Mouse (Mus musculus): ENCODE data around the gene Tmem170.

Tmem170 gene

GRCm38 (mm10) chr8:111871278-111871677 lies 5.3 kb downstream of the Tmem170 start:
- no peak for DNase-seq

DNA sequence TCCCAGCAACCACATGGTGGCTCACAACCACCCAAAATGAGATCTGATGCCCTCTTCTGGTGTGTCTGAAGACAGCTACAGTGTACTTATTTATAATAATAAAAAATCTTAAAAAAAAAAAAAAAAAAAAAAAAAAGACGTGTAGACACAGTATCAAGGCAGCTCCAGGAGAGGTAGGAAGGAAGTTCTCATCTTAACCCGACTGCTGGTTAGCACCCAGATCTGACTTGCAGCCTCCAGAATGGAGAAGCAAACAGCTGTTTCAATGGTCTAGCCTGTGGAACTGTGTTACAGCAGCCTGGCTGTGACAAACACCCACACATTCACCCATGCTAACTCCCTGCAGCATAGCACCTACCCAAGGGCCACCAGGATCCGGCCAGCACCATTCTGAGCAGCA lies 6.2 kb downstream of the Tmem170 start:
- no peak for DNase-seq

DNA sequence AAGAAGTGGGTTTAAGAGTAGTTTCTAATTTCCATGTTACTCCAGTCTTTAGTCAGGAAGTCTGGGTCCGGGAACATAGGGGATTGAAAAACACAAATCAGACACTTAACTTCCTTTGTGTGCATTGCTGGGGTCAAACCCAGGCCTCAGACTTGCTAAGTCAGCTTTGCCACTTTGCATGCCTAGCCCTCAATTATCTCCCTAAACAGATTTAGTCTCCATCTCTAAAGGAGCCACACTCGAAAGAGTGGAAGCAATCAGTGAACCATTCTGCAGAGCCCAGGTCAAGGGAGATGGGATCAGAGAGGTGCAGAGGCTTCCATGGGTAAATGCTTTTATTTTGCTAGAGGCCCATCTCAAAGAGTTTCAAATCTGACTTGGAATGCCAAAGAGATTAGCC lies 7.9 kb downstream of the Tmem170 start:
- DNase-seq: no peak

DNA sequence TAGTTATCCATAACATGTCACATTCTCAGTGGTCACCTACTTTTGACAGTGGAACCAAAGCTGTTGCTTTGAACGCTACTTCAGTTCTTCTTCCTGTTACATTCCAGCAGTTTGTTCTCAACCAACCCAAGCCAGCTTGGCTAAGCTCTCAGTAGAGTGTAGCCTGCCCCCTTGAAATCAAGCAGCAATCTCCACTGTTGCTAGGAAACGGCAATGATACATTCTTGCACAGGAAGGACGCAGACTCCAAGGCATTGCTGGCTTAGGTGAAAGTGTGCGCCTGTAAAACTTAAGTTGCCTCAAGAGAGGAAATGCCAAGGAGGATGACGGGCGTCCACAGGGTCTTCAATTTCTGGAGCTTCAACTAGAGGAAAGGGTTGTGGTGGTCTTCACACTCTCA lies 10.7 kb downstream of the Tmem170 start:
- DNase-seq: no peak

DNA sequence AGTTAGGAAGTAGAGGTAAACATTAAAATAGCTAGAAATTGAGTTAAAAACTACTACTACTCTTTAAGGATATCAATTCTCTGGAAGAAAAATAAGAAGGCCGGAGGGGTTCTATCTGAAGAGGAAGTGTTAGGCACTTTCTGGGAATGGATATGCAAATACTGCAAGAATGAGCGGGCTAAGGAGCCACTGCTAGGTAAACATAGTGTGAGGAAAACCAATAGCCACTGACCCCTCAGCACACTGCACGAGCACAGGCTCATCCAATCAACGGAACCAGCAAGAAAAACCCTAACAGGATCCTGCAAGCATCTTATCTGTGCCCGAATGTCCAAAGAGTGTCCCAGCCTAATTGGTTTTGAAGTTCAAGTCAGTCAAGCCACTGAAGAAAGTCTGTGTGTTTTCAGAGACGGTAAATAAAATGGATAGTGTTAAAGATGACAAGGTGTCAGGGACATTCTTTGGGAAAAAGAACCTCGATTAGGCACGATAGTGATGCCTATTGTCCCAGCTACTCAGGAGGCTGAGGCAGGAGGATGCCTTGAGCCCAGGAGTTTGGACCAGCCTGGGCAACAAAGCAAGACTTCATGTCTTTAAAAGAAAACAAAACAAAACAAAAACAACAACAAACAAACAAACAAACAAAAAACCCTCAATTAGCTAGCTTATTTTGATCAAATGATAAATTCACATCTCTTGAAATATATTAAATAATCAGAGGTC lies 11.3 kb downstream of the Tmem170 start:
- no peak for DNase-seq

DNA sequence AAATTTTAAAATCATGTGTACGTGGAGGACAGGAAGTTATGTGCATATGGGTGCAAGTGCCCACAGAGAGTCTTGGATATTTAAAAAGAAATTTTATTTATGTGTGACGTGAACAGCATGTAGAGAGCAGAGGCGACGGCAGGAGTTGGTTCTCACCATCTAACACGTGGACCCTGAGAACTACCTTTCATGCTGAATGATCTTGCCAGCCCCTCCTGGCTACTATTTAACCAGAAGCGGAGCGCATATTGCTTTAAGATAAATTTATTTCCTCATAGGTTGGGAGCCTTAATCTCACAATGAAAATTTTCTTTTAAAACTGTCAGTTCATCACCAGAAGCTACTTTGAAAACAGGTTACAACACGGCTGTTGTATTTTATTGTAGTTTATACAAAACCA lies 11.9 kb downstream of the Tmem170 start:
- DNase-seq: no peak

- no peak for DNase-seq
These were observed 13.3 kb downstream of the Tmem170 start for GRCm38 (mm10) chr8:111863280-111863679.

GRCm38 (mm10) chr8:111855977-111856376 lies 20.6 kb downstream of the Tmem170 start:
- peak; percentile 20 for DNase-seq

DNA sequence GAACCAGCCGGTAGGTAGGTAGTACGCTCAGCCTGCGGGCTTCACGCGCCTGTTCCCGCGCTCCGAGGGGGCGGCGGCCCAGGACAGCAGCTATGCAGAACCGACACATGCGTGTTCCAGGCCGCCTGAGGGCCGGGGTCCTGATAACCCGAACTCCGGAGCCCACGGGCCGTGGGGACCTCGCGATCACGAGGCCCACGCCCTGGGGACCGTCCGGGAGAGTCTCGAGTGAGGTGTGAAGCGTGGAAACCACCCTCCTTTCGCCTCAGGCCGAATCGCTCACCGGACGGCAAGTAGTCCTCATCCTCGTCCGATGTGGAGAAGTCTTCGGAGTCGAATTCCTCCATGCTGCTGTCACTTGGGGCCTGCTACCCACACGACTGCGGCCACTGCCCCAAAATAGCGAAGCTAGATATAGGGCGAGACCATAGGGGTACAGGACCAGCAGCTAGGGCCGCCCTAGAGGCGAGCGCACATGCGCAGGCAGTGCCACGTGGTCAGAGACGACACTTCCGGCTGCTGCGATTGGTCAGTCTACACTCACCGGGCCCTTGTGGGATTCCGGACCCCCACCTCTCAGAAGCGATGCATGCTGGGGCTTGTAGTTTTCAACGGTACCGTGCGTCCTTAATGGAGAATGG lies 22.6 kb downstream of the Tmem170 start, which contains the start of gene Cfdp1:
TSS of gene Cfdp1 (minus strand) at position 431 of the 641 bp plus-strand sequence.
- DNase-seq: peak; percentile 95

DNA sequence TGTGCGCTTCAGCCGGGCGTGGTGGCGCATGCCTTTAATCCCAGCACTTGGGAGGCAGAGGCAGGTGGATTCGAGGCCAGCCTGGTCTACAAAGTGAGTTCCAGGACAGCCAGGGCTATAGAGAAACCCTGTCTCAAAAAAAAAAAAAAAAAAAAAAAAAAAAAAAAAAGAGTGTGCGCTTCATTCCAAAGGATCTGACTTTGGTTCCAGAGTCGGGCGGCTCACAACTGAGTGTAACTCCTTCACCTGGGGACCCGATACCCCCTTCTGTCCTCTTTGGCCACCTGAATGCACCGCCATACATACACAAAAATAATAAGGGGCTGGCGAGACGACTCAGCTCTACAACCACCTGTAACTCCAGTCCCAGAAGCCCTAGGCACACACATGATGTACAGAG lies 23.3 kb downstream of the Tmem170 start:
- DNase-seq: peak; percentile 20

GRCm38 (mm10) chr8:111846746-111847145 lies 29.8 kb downstream of the Tmem170 start:
- no peak for DNase-seq

DNA sequence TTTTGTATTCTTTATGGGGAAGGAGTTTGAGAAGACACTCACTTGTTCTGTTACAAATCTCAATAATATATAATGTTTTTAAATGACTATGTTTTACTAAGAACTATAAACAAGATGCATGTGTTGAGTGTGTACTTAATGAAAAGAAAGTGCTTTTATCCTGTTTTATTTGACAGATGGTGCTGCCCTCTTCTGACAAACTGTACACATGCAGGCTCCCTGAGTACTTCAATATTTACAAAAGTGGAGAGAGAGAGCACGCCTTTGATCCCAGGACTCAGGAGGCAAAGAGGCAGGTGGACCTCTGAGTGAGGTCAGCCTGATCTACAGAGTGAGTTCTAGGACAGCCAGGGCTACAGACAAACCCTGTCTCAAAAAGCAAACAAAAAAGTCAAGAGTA lies 41.0 kb downstream of the Tmem170 start:
- no peak for DNase-seq

DNA sequence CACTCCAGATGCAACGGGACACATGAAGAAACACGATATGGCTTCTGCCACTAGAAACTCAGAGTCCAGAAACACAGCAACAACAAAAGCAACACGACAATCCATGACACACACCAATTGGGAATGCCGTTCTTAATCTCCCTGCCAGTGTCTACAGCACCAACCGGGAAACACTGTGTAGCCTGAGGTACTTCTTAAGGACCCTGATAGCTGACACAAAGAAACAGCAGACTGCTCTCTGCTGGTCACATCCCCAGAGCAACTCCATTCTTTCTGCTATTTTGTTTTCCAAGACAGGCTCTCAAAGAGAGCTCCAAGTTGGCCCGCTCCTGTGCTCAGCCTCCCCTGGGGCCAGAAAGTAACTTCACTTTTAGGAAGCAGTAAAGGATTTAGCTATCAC lies 42.5 kb downstream of the Tmem170 start:
- DNase-seq: no peak

GRCm38 (mm10) chr8:111832983-111833382 lies 43.6 kb downstream of the Tmem170 start:
- no peak for DNase-seq

DNA sequence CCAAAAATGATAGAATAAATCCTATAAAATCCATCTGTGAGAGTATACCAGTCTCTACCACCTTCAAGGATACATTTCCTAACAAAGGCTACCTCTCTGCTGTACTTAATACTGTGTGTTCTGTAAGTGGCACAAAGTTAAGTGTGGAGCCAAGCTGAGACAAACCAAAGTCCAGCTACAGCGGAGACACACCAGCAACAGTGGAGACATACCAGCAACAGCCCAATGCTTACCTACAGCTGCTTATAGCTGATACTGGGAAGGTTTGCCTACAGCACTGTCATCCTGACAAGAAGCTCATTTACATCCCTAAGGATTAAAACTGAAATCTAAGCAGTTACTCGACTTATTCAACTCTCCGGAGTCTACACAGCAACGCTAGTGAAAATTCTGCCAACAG lies 44.6 kb downstream of the Tmem170 start:
- DNase-seq: no peak

- no peak for DNase-seq
These were observed 48.0 kb downstream of the Tmem170 start for GRCm38 (mm10) chr8:111828595-111828994.

DNA sequence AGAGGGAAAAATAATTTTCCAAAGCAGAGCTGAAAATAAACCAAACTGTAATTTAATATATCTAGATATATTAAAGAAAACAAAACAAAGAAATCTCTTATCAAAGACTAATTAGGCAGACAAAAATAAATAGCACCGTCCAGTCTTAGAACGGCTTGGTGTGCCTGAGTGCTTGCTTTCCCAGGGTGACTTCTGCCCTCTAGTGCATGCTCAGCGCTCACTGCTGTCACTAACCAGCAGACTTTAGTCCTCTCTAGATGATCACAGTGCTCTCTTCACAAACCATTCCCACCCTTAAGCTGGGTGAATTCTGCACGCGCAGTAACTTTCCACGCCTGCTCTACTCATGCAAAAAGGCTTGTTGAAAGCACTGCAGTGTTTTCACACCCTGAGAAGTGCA lies 51.3 kb downstream of the Tmem170 start:
- DNase-seq: peak; percentile 28

DNA sequence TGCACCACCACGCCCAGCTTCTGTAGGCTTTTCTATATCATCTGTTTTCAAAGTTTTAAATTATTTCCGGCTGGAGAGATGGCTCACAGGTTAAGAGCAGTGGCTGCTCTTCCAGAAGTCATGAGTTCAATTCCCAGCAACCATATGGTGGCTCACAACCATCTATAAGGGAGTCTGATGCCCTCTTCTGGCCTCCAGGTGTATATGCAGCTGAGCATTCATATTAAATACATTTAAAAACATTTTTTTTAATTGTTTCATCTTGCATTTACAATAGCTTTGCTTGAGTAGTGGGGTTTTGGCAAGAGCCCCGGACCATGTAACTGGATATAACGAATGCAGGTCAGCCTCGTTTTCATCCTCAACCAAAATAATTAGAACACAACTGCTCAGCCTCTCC lies 52.2 kb downstream of the Tmem170 start:
- DNase-seq: no peak

GRCm38 (mm10) chr8:111821199-111821598 lies 55.4 kb downstream of the Tmem170 start:
- DNase-seq: no peak

DNA sequence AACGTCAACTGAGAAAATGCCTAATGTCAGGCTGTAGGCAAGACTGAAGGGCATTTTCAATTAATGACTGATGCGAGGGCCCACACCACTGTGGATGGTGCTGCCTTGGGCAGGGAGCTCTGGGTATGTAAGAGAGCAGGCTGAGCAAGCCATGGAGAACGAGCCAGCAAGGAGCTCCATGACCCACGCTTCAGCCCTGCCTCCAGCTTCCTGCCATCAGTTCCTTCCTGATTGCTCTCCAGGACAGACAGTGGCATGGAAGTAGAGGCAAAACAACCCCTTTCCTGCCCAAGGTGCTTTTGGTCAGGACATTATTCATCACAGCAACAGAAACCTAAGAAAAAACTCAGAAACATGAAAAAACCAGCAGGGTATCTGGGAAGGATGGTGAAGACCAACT lies 55.9 kb downstream of the Tmem170 start:
- no peak for DNase-seq

GRCm38 (mm10) chr8:111820018-111820417 lies 56.5 kb downstream of the Tmem170 start:
- no peak for DNase-seq

DNA sequence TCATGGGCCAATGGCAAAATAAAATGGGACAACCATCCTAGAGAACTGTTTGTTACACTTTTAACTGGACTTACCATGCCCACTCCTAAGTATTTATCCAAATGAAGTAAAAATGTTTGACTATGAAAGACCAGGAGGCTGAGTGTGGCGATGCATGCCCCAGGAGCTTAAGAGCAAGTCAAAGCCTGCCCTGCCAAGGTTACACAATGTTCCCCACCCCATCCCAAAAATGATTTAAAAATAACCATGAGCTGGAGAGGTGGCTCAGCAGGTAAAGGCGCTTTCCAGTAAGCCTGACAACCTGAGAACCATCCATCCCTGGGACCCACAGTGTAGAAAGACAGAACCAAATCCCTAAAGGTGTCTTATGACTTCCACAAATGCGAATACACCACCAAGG lies 58.0 kb downstream of the Tmem170 start:
- no peak for DNase-seq

GRCm38 (mm10) chr8:111815078-111815477 lies 61.5 kb downstream of the Tmem170 start:
- DNase-seq: no peak

- no peak for DNase-seq
These were observed 62.7 kb downstream of the Tmem170 start for GRCm38 (mm10) chr8:111813818-111814217.

All from cerebellum, adult 11-12 months (tissue).